Comparison of ENCODE assay signal across 21 mouse cellular contexts in genomic region chr5:74279673-74280072, GRCm38 (mm10).
DNase-seq lines count a peak whose midpoint lies in the region; ATAC-seq and TF ChIP-seq lines count a peak whose summit lies in the region.
"Had no signal": no experiment of that assay in that cellular context is flagged by ENCODE, and none has a peak within 500 bp of the region (broad histone marks: within the 10 kb centered on the region; RNA-seq: fewer than 3 reads in every experiment).

No protein-coding gene starts in this region.

- 71% methylated on average over 7 of the region's 7 CpGs for WGBS in kidney, embryonic 14.5 days
- WGBS in lung, adult 2 months = 55% methylated on average over 7 of the region's 7 CpGs

- no peak overlapping the region for H3K27ac ChIP-seq in kidney, embryonic 14.5 days (ENCODE audit: low read depth, low read length)
- H3K27ac ChIP-seq: embryonic facial prominence, embryonic 13.5 days; forebrain, embryonic 12.5 days; heart, embryonic 15.5 days; hindbrain, embryonic 10.5 days; hindbrain, embryonic 14.5 days had no signal

- H3K4me2 ChIP-seq in kidney, embryonic 14.5 days (replicated peaks; ENCODE audit: low read depth, low read length) = no peak overlapping the region
- H3K4me2 ChIP-seq: embryonic facial prominence, embryonic 13.5 days; forebrain, embryonic 12.5 days; heart, embryonic 11.5 days; heart, embryonic 15.5 days; hindbrain, embryonic 14.5 days had no signal

- H3K9ac ChIP-seq in kidney, embryonic 14.5 days (ENCODE audit: low read depth, low read length) = no peak overlapping the region
- H3K9ac ChIP-seq: embryonic facial prominence, embryonic 13.5 days; forebrain, embryonic 12.5 days; heart, embryonic 15.5 days; hindbrain, embryonic 14.5 days had no signal

- no peak for ATAC-seq in kidney, embryonic 14.5 days (ENCODE audit: low FRiP score, low TSS enrichment)
- ATAC-seq: forebrain, embryonic 16.5 days had no signal

- peak; percentile 19 for DNase-seq in kidney, adult 18-20 months
- DNase-seq in kidney, adult 11 months = no peak
- peak; percentile 28 for DNase-seq in kidney, postnatal 14 days
- peak; percentile 22 for DNase-seq in lung, postnatal 36 days
- DNase-seq in lung, adult 2 months = no peak
- no peak for DNase-seq in left cerebral cortex, adult 8-10 months (ENCODE audit: low spot score in 2 of 2)
- DNase-seq: adrenal gland, adult 2 months; cerebellum, adult 11 months; cerebellum, adult 9-10 months; cerebellum, postnatal 36 days; gastrocnemius, postnatal 10 days; heart, adult 18-20 months; heart, postnatal 14 days had no signal

- no peaks in the 10 kb centered on the region for H3K9me3 ChIP-seq in kidney, embryonic 14.5 days (ENCODE audit: control insufficient read depth, low read length)
- H3K9me3 ChIP-seq: embryonic facial prominence, embryonic 13.5 days; forebrain, embryonic 12.5 days; heart, embryonic 15.5 days; hindbrain, embryonic 10.5 days had no signal

- peaks cover 9% of the 10 kb centered on the region for H3K4me1 ChIP-seq in kidney, embryonic 14.5 days (ENCODE audit: control insufficient read depth, insufficient read depth, low read length)
- peaks cover 3% of the 10 kb centered on the region; the same call in 1 of the 2 replicates for H3K4me1 ChIP-seq in lung, adult 2 months (ENCODE audit: control insufficient read depth, insufficient read depth, low read length)
- H3K4me1 ChIP-seq: forebrain, embryonic 12.5 days had no signal

- no peaks in the 10 kb centered on the region for H3K27me3 ChIP-seq in kidney, embryonic 14.5 days (ENCODE audit: control insufficient read depth, insufficient read depth, low read length)
- H3K27me3 ChIP-seq: forebrain, embryonic 12.5 days; heart, embryonic 15.5 days had no signal

- no peak for TF ChIP-seq CTCF in lung, adult 2 months (IDR thresholded peaks at IDR 0.05; ENCODE audit: insufficient read depth, low read length)

- TF ChIP-seq POLR2A in lung, adult 2 months (IDR thresholded peaks at IDR 0.05; ENCODE audit: borderline replicate concordance, extremely low read depth, low read depth, low read length) = no peak

- no peak overlapping the region for H3K4me3 ChIP-seq in kidney, embryonic 14.5 days (ENCODE audit: low read length)
- no peak overlapping the region for H3K4me3 ChIP-seq in lung, adult 2 months (replicated peaks; ENCODE audit: extremely low read depth, low read depth, low read length)
- H3K4me3 ChIP-seq: embryonic facial prominence, embryonic 13.5 days; forebrain, embryonic 12.5 days; heart, embryonic 15.5 days; hindbrain, embryonic 10.5 days had no signal

- H3K36me3 ChIP-seq in kidney, embryonic 14.5 days (ENCODE audit: control insufficient read depth, insufficient read depth, low read length) = no peaks in the 10 kb centered on the region
- H3K36me3 ChIP-seq: embryonic facial prominence, embryonic 13.5 days; forebrain, embryonic 12.5 days; heart, embryonic 15.5 days; hindbrain, embryonic 10.5 days had no signal

Comparison
In these comparisons a context has a peak if more than half of its experiments do, and no peak if none do; other contexts are left out.
1. DNase-seq: peak in kidney, adult 18-20 months (single experiment), kidney, postnatal 14 days (single experiment) and lung, postnatal 36 days (single experiment); none in kidney, adult 11 months (single experiment), lung, adult 2 months (single experiment) and left cerebral cortex, adult 8-10 months (0 of 2).